Mouse (Mus musculus) bone marrow macrophage, adult 2 months (primary cell): ENCODE measurements around the gene Olig3.

ENCODE experiments used
- CTCF ChIP-seq: IDR thresholded peaks from 2 replicates; pipeline ENCODE4 v1.5.1; 2012; ENCODE audit warnings: low read depth, mild to moderate bottlenecking, low read length, moderate library complexity
- POLR2A ChIP-seq: IDR thresholded peaks from 2 replicates; pipeline ENCODE4 v1.6.1; 2012; ENCODE audit warnings: mild to moderate bottlenecking, low read depth, low read length, borderline replicate concordance

DNA sequence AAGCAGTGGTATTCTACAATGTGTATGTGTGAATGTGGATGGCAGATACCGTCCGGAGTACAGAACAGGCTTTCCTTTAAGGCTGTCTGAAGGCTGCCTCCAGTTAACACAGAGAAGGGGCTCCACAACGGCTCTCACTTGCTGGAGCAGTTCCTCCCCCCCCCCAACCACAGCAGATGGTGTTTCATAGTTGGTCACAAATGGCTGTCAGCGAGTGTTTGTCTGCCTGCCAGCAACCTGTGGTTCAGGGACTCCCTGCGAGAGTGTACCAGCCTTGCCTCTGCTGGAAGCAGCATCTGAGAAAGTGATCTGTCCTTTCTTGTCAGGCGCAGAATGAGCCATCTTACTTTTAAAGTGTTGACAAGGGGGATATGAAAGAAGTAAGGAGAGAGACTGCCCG lies 17.5 kb downstream of the Olig3 start:
- TF ChIP-seq CTCF (no peak), POLR2A (no peak)
